Mouse (Mus musculus) spleen, adult 2 months (tissue): ENCODE data around the gene Usp53. TPM values are rescaled to one million over a fixed set of nuclear protein-coding genes. Genes with fewer than 3 reads are reported as not detected.

ENCODE experiments used
- DNase-seq, 2 experiments: peaks; one replicate each; pipeline versions ENCODE4 v3.0.0 to v3.0.0-alpha.2; 2012 to 2021; ENCODE audit warnings: low spot score in 2 of 2, low read depth in 1 of 2
- H3K27ac ChIP-seq: fragments of 200-500 bp; 2 replicates; pipeline ENCODE4 v1.5.1; 2012; ENCODE audit warnings: low read length, inconsistent platforms; ENCODE audit not compliant: insufficient read depth
- H3K27me3 ChIP-seq: fragments of 200-500 bp; 2 replicates; pipeline ENCODE4 v1.6.1; 2012; ENCODE audit warnings: mild to moderate bottlenecking, moderate library complexity, low read length, inconsistent platforms; ENCODE audit not compliant: control insufficient read depth, insufficient read depth
- H3K36me3 ChIP-seq: fragments of 200-500 bp; 2 replicates; pipeline ENCODE4 v1.6.1; 2012; ENCODE audit warnings: mild to moderate bottlenecking, low read length, inconsistent platforms; ENCODE audit not compliant: control insufficient read depth, insufficient read depth
- H3K4me1 ChIP-seq: fragments of 200-500 bp; 2 replicates; pipeline ENCODE4 v1.6.1; 2011; ENCODE audit warnings: inconsistent platforms; ENCODE audit not compliant: control insufficient read depth, insufficient read depth, insufficient read length
- H3K4me3 ChIP-seq: fragments of 200-500 bp; 2 replicates; pipeline ENCODE4 v1.5.1; 2011; ENCODE audit warnings: mild to moderate bottlenecking, inconsistent platforms; ENCODE audit not compliant: insufficient read depth, insufficient read length; ENCODE audit errors: extremely low read depth
- CTCF ChIP-seq: fragments of 200-500 bp; IDR thresholded peaks from 2 replicates; pipeline ENCODE4 v1.5.1; 2011; ENCODE audit warnings: mild to moderate bottlenecking, inconsistent platforms; ENCODE audit not compliant: insufficient read depth, insufficient read length, insufficient replicate concordance; ENCODE audit errors: extremely low read depth
- POLR2A ChIP-seq: fragments of 200-500 bp; IDR thresholded peaks from 2 replicates; pipeline ENCODE4 v1.6.1; 2011; ENCODE audit warnings: low read depth, low read length, inconsistent platforms
- WGBS: fragments of 180-500 bp; shearing (Covaris S2); methylation state at CpG from one replicate; pipeline ENCODE4 v1.1.7; 2018; 5-methylcytosine and 5-hydroxymethylcytosine counted together
- polyA plus RNA-seq: library from polyadenylated mRNA; depleted of rRNA; stranded (reverse); fragments of >200 nt; gene quantifications from 2 replicates; pipeline ENCODE4 v1.2.3, GENCODE M21; 2012

Gene Usp53
- polyA plus RNA-seq, 1 experiment, result 1.4 TPM

- no peaks in the 10 kb centered on the region for H3K4me1 ChIP-seq
- no peaks in the 10 kb centered on the region for H3K27me3 ChIP-seq
- no peak overlapping the region for H3K4me3 ChIP-seq
- 62% methylated on average over 6 of the region's 6 CpGs for WGBS
- no peak for DNase-seq
- TF ChIP-seq POLR2A (no peak), CTCF (no peak)
- no peak overlapping the region for H3K27ac ChIP-seq
- no peaks in the 10 kb centered on the region for H3K36me3 ChIP-seq
Measured at GRCm38 (mm10) chr3:123009417-123009816, 25.1 kb upstream of the Usp53 start.

- no peak overlapping the region for H3K27ac ChIP-seq
- no peak for TF ChIP-seq CTCF
- no peak for TF ChIP-seq POLR2A
- no peak for DNase-seq
- H3K4me1 ChIP-seq, result no peaks in the 10 kb centered on the region
- 89% methylated on average over 10 of the region's 10 CpGs for WGBS
- no peaks in the 10 kb centered on the region for H3K36me3 ChIP-seq
- H3K27me3 ChIP-seq, result no peaks in the 10 kb centered on the region
- no peak overlapping the region for H3K4me3 ChIP-seq
Measured at GRCm38 (mm10) chr3:123007386-123007785, 23.1 kb upstream of the Usp53 start.

DNA sequence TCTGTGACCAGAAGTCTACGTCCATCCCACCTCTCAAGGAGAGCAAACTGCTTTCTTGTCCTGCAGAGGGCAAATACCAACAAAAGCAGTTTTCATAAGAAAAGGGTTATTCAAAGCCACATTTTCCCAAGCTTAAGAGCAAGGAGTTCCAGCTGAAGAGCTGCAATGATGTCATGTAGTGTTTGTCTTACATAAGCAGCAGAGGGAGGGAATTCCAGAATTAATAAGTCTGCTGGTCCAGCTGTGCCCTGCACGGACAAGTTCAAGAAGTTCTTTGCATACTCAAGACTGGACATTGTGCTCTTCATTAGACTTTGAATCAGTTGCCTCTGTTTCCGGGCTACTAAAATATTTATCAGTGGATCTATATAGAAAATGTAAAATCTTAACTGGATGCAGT lies 16.7 kb upstream of the Usp53 start:
- no peak overlapping the region for H3K27ac ChIP-seq
- DNase-seq, result no peak
- H3K36me3 ChIP-seq, result no peaks in the 10 kb centered on the region
- H3K27me3 ChIP-seq, result no peaks in the 10 kb centered on the region
- H3K4me3 ChIP-seq, result no peak overlapping the region
- 81% methylated on average over 3 of the region's 3 CpGs for WGBS
- TF ChIP-seq POLR2A, result no peak
- no peak for TF ChIP-seq CTCF
- H3K4me1 ChIP-seq, result no peaks in the 10 kb centered on the region

DNA sequence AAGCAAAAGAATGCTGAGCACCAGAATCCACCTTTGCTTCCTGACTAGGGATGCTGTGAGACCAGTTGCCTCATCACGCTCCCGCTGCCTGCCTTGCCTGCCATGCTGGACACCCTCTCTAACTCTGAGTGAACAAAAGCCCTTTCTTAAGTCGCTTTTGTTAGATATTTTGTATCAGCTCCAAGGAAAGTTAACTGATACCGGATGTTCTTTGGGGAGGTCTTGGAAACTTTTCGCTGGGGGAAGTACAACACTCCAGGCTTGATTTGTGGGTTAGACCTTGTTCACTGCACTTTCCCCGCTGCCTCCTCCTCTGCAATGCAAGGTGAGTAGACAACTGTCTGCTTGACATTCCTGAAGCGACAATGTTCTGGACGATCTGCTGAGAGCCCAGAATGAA lies 14.2 kb upstream of the Usp53 start:
- no peaks in the 10 kb centered on the region for H3K27me3 ChIP-seq
- no peaks in the 10 kb centered on the region for H3K4me1 ChIP-seq
- H3K4me3 ChIP-seq, result no peak overlapping the region
- WGBS, result 92% methylated on average over 8 of the region's 8 CpGs
- no peaks in the 10 kb centered on the region for H3K36me3 ChIP-seq
- no peak for DNase-seq
- no peak for TF ChIP-seq POLR2A
- TF ChIP-seq CTCF, result no peak
- no peak overlapping the region for H3K27ac ChIP-seq

DNA sequence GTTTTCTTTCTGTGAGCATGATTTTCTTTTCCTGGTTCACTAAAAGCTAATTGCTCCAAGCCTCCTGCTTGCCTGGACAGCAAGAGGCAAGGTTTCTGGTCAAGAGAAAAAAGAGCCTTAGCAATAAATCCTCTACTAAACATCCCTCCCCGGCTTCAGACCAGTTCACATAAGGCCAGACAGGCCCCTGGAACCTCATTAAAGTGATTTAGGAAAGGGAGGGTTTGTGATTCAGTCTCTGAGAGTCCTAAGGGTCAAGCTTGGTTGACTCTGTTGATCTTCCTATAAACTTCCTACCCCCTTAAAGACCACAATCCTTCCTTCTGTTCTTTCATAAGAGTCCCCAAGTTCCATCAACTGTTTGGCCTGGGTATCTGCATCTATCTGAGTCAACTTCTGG lies 12.7 kb upstream of the Usp53 start:
- no peak for DNase-seq
- Histone ChIP-seq H3K27ac (no peak overlapping the region), H3K4me3 (no peak overlapping the region), H3K4me1 (no peaks in the 10 kb centered on the region), H3K27me3 (no peaks in the 10 kb centered on the region), H3K36me3 (no peaks in the 10 kb centered on the region)
- TF ChIP-seq POLR2A, result no peak
- TF ChIP-seq CTCF, result no peak
- 62% methylated on average over 1 of the region's 1 CpGs for WGBS

- H3K36me3 ChIP-seq, result no peaks in the 10 kb centered on the region
- DNase-seq, result no peak
- H3K4me3 ChIP-seq, result no peak overlapping the region
- 88% methylated on average over 11 of the region's 11 CpGs for WGBS
- TF ChIP-seq POLR2A (no peak), CTCF (no peak)
- no peak overlapping the region for H3K27ac ChIP-seq
- no peaks in the 10 kb centered on the region for H3K4me1 ChIP-seq
- H3K27me3 ChIP-seq, result no peaks in the 10 kb centered on the region
Measured at GRCm38 (mm10) chr3:122986906-122987305, 2.6 kb upstream of the Usp53 start.

- TF ChIP-seq POLR2A, result no peak
- no peak for TF ChIP-seq CTCF
- Histone ChIP-seq H3K36me3 (no peaks in the 10 kb centered on the region), H3K27ac (no peak overlapping the region), H3K27me3 (no peaks in the 10 kb centered on the region), H3K4me1 (no peaks in the 10 kb centered on the region), H3K4me3 (no peak overlapping the region)
- DNase-seq, result no peak
- WGBS, result 63% methylated on average over 1 of the region's 1 CpGs
Measured at GRCm38 (mm10) chr3:122986386-122986785, 2.1 kb upstream of the Usp53 start.
